Mouse (Mus musculus): ENCODE results near the gene Zbtb44. TPM values are rescaled to one million over a fixed set of nuclear protein-coding genes. Genes with fewer than 3 reads are reported as not detected.

Zbtb44 gene
- polyA plus RNA-seq (2017; shearing (Covaris generic)): 10 to 100 TPM; 25.8 to 28.9 TPM

GRCm38 (mm10) chr9:31030532-31031413, at the start of gene Zbtb44:
TSS of gene Zbtb44 (plus strand) at chr9:31030644.

Other genes starting within 250 kb of the Zbtb44 start
- gene Adamts15, start 108.2 kb upstream of the Zbtb44 start, polyA plus RNA-seq (2017; shearing (Covaris generic)): 1 to 10 TPM in 1 of 2 experiments, under 1 TPM in 1; 0.70 to 4.4 TPM
- gene Adamts8, start 88.1 kb upstream of the Zbtb44 start, polyA plus RNA-seq (2017; shearing (Covaris generic)): 1 to 10 TPM in 1 of 2 experiments, under 1 TPM in 1; 0.22 to 1.1 TPM
- gene St14, start 101.2 kb downstream of the Zbtb44 start, polyA plus RNA-seq (2017; shearing (Covaris generic)): 10 to 100 TPM; 12.9 to 23.1 TPM
- gene Aplp2, start 181.2 kb downstream of the Zbtb44 start, polyA plus RNA-seq (2017; shearing (Covaris generic)): 100 to 1,000 TPM; 102 to 134 TPM
- 1 to 10 TPM; 9.0 TPM for gene Prdm10, start 249.9 kb downstream of the Zbtb44 start, polyA plus RNA-seq (2017; shearing (Covaris generic))

Measured in inflammation-experienced regulatory T-cells (primary cell).